Mouse (Mus musculus): ENCODE results near the gene Commd6.
"Not testable (repeated sequence)": the region's sequence is repeated elsewhere in the genome, so short reads cannot be mapped to it uniquely, and the experiment has no call there.

Commd6 gene

DNA sequence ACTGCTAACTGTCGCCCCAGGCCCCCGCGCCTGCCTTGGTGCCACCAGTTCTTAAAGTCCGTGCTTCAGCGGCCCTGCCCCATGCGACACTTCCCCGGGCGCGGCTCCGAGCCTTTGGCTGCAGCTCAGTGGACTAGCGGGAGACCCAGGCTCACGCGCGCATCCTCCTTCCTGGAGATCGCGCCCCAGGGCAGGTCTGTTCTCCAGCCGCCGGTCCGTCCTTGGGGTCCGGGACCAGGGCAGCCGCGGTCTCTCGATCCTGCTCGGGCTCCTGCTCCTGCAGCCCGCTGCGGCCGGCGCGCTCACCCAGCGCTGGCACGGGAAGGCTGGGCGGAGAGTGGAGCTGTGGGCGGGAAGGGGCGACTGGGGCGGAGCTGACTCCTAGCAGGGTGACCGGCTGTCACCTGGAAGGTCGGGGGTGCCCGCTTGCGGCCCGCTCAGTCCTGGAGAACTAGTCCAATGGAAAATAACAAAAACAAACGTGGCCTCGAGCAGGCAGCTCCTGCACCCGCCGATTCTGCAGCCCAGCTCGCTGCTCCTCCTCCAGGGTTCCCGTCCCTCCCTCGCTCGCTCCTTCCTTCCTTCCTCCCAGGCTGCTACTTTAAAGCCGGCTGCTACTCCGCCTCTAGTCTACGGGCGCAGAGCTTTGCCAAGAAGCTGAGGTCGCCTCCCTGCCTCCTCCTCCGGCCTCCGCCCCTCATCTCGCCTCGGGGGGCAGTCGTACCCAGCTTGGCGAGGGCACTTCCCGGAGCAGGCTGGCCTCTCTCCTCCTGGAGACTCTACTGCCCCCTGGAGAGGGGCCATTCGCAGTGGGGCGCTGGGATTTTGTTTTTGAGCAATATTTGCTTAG is 31.7 kb downstream of the Commd6 start, which contains the start of gene Tbc1d4:
Gene Tbc1d4, minus strand, starts transcription at position 673 of the 850 bp plus-strand sequence.
- DNase-seq, result peak; percentile 65

DNA sequence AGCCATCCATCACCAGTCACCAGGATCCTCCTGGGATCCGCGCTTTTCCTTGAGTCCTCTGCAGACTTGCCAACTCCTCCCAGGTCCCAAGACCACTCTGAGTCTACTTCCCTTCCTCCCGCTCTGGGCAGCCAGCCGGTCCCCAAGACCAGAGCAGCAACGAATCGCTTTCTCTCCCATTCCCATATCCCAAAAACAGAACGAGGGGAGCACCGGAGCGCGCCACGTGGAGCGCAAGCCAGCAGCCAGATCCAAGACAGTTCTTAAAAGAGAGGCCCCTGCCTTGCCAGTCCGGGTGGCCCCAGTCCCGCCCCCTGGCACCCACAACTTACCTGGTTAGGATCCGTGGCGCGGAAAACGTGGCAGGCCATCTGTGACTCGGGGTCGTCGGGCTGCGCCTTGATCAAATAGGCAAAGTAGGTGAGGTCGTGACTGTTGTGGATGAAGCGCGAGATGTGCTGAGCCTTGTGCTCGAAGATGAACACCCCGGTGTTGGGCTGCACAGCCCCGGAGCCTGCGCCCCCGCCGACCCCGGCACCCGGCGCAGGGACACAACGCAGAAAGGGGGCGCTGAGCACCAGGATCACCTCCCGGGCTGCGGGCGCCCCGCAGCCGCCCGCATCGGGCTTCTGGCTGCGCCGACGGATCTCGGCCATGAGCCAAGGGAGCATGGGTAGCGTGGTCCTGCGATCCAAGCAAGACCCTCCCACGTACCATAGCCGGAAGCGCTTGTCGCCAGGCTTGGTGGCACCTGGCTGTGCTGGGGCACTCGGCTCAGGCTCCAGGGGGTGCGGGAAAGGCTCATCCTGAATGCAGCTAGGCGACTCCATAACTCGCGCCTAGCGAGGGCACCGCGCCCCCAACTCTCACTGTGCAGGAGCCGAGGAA is 32.6 kb downstream of the Commd6 start:
- DNase-seq, result peak; percentile 15

DNA sequence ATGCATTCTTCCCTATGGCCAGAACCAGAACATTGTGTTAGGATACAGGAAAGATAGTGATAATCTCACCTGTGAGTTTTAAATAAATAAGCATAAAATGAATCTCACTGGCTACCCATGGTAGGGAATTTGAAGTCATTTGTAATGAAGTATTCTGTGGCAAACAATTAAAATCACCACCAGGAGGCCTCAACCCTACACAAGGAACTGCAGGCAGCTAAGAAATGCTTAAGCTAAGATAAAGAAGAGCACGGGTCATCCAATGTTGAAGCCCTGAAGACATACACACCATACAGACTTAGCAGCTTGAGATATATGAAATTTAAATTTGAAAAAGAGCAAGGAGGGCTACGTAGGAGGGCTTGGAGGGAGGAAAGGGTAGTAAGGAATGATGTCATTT is 34.6 kb downstream of the Commd6 start:
- DNase-seq, result no peak

DNA sequence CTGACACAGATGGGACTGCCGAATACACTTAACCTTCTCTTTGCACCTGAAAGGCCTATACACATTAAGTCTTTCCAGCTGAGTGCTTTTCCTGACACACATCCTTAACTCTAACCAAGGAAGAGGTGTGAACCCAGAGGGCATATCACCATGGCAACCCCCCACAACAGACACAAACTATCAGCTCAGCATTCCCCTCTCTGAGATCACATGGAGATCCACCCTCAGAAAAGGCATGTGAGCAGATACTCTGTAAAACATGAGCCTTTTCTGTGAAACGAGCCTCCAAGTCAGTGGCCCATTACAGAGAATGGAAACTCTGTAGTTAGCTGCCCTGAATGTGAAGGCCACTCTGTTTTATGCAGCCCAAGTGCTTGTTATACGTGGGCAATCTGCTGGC is 37.6 kb downstream of the Commd6 start:
- DNase-seq, result no peak

DNA sequence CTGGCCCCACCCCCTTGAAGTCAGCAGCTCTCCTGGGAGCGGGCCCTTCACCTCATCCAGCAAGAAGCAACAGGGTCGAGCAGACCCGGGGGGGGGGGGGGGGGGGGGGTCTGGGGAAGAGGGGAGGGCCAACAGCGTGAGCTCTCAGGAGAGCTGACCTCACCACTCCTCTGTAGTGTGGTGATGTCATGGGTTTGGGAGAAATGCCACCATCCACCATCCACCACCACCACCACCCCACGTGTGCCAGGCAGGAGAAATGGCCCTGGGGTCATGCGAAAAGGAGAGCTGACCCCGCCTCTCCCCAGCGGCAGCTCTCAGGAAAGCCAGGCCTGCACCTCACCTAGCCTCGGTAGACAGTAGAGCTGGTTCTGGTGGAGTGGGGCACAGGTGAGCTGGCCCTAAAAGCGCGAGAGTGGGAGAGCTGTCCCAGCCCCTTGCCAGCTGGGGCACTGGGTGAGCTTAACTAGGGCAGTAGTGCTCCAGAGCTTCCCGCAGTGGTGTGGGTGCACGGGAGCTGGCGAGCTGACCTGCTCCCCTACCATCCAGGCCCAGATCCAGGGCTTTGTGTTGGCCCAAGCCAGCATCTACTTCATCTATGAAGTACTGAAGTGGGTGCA is 43.3 kb downstream of the Commd6 start:
- no peak for DNase-seq

DNA sequence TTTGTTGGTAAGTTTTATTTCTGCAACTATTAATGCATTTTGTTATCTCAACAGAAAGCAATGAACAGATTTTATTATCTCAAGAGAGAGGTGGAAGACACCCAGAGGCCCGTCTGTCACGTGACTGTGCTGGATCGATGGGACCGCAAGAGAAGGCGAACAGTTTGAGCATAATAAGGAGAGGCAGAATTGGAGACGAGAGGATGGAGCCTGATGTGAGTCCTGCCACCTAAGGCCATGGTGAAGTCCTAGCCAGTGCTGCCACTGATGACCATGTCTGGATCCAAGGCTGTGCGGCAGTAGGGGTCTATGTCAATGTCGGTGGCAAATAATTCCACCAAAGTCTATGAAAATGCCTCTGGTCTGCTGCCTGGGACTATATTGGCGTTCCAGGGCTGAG is 43.8 kb downstream of the Commd6 start:
- no peak for DNase-seq

DNA sequence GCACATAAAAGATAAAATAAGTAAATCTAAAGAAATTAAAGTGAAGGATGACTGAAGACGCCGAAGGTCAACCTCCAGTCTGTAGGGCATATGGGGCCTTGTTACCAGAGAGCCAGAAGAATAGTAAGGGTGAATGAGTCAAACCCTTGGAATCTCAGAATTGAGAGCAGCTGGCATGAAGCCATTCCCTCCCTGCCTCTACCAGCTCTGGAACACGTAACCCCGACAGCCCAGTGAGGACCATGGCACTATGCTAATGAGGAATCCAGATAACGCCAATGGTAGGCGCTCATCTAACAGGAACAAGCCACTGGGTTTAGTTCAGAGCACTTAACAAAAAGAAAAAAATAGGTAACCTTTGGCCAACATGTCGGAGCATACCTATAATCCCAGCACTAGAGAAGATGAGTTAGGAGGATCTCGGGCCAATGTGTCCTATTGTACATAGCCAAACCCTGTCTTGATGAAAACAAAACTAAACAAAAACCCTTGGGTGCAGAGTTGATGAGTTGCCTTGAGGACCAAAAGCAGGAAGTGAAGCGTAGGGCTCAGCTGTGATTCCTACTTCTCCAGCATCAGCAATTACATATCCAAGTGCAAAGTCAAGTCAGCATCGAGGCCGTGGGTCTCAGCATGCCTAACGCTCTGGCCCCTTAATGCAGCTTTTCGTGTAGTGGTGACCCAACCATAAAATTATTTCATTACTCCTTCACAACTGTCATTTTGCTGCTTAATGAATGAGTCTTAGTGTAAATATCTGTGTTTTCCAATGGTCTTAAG is 45.0 kb downstream of the Commd6 start:
- no peak for DNase-seq

DNA sequence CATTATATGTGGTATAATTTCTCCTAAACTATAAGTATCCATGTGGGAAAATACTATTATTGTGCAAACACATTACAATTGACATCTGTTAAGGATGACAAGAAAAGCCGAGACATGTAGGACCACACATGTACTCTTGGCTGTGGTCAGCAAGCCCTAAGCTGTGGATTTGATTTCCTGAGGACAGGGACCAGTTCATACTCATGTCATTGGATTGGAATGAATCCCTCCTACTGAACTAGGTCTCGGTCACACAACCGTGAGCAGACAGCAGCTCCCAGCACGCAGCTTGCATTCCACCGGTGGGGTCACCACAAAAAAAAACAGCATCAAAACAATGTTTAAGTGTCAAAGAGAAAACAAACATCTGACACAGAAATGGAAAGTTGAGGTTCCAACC is 46.5 kb downstream of the Commd6 start:
- DNase-seq, result no peak

DNA sequence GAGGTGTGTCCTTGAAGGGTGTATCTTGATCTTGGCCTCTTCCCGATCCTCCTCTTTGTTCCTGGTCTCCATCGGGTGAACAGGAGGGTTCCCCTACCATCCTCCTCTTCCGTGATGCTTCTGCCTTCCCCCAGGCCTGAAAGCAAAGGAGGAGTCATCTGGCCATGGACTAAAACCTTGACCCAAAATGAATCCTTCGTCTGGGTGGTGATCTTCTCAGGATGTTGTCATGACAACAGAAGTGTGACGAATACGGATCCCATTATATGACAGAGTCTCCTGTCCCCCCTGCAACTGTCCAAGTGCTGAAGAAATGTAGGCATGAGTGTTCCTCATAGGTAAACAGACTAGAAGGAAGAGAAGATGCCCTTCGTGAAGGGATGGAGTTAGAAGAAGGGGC is 47.1 kb downstream of the Commd6 start:
- DNase-seq, result no peak

DNA sequence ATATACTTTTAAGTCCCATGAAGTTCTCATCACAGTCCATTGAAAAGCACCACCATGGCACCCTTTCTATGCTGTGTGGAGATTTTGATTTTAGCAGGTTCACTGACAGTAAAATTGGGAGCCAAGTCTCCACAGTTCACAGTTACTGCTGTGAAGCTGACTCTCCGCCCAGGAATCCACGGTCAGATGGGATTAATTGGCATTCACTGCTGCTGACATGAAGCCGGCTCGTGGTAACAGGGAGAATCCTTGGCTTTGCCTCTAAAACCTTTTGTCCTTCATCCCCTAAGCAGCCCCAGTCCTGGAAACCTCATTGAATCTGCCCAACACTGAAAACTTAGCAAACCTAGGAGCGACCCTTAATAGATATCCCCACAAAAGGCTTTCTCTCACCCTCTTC is 49.4 kb downstream of the Commd6 start:
- DNase-seq, result no peak

DNA sequence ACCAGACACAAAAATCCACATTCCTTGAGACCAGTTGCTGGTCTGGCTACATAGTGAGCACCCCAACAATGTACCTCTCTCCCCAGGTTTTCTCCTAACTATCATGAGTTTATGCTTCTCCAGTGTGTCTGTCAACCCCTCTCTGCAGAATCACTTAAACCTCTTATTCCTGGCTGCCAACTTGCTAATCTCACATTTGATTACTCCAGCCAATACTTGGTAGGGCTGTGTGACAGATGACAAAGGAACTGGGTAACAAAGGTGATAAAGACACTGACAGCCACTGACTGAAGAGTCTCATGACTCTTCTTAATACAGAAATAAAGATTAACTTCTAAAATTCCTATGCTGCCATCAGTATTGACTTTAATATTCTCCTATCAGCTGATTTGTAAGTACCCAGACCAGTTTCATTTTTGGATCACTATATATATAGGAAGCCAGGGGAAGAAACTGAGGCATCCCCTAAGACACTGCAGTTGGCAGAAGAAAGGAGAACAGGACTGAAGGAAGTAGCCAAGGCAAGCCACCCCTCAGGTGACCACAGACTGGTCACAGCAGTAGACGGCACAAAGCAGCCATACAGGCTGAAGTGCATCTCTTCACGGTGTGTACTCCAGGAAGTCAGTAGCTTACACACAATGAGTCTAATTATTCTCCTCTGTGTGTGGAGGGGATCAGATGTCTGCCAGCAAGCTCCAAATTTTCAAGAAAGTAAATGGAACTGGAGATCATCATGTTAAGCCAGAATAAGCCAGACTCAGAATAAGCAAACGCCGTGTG is 52.1 kb downstream of the Commd6 start:
- not testable (repeated sequence) for DNase-seq

DNA sequence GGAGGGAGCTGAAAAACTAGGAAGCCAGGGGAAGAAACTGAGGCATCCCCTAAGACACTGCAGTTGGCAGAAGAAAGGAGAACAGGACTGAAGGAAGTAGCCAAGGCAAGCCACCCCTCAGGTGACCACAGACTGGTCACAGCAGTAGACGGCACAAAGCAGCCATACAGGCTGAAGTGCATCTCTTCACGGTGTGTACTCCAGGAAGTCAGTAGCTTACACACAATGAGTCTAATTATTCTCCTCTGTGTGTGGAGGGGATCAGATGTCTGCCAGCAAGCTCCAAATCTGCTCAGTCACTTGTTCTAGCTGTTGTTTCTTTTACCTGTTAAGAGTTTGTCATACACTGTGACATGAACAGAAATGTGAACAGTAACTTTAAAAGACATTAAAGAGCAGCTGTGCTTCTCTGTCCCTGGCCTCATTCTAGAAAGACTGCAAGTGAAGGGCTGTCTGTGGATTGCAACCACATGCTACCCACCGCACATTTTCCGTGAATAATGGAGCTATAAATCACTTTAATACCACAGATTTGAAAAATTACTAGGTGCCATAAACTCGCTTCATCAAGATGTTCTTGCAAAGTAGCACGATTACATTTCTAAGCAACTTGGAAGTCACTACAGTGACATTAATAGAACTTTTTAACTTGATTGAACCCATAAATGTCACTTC is 53.0 kb downstream of the Commd6 start:
- DNase-seq, result not testable (repeated sequence)

DNA sequence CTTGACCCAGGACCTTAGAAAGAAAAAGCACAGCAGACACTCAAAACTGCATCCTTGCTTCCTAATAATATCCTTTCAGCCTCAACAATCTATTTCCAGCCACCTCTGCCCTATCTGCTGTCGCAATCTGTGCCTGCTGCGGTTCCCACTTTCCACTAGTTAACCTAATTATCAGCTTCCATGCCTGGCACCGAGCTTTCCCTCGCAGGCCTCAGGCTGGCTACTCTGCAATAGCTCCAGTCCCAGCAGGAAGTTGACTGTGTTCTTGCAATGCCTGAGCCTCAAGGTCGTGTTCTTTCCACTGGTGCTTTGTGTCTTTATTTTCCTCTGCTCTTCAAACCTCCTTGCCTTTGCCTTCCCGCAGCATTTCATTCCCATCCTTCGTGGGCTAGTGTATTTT is 54.4 kb downstream of the Commd6 start:
- no peak for DNase-seq

All from right cerebral cortex, adult 18-20 months (tissue).